Mouse (Mus musculus) bone marrow, adult 2 months (tissue): Measurements from ENCODE around the gene Gpr180.
"Not testable (repeated sequence)": the region's sequence is repeated elsewhere in the genome, so short reads cannot be mapped to it uniquely, and the experiment has no call there.

Experiments
- CTCF ChIP-seq: fragments of 200-500 bp; IDR thresholded peaks from 2 replicates; pipeline ENCODE4 v1.5.1; 2011; ENCODE audit warnings: low read length, control low read depth; ENCODE audit not compliant: control insufficient read depth, insufficient read depth
- POLR2A ChIP-seq: fragments of 200-500 bp; IDR thresholded peaks from 2 replicates; pipeline ENCODE4 v1.6.1; 2011; ENCODE audit warnings: low read depth, mild to moderate bottlenecking, control low read depth, low read length, borderline replicate concordance; ENCODE audit not compliant: control insufficient read depth

- TF ChIP-seq POLR2A, CTCF: not testable (repeated sequence)
These were observed 19.1 kb downstream of the Gpr180 start for GRCm38 (mm10) chr14:118156056-118156455.
